Comparison of ENCODE assay signal across 8 mouse cellular contexts in genomic region chr11:12038470-12038985, GRCm38 (mm10). TPM values are rescaled to one million over a fixed set of nuclear protein-coding genes. Genes with fewer than 3 reads are reported as not detected.
DNase-seq lines count a peak whose midpoint lies in the region; ATAC-seq lines count a peak whose summit lies in the region.

TSS of gene Grb10 (minus strand) at chr11:12038683.

- no peak for ATAC-seq in common myeloid progenitor, adult 5-6 weeks (replicated peaks; ENCODE audit: low read depth, poor library complexity, severe bottlenecking)
- no peak for ATAC-seq in midbrain, embryonic 16.5 days

- no peak for DNase-seq in layer of hippocampus, adult 18-20 months (ENCODE audit: low spot score in 2 of 2)
- no peak for DNase-seq in layer of hippocampus, adult 9-11 months
- no peak for DNase-seq in heart, adult 18-20 months
- no peak for DNase-seq in layer of hippocampus, postnatal 14 days (ENCODE audit: low spot score in 2 of 2)
- DNase-seq in testis, postnatal 10 days (ENCODE audit: low spot score), result no peak
- DNase-seq in urinary bladder, postnatal 10 days (ENCODE audit: low spot score), result no peak

- H3K9ac ChIP-seq in midbrain, embryonic 16.5 days (ENCODE audit: low read depth, low read length), result peak within 1 kb of the TSS; percentile 57

- 0 out of 2 replicates have a peak within 1 kb of the TSS, but pooled peaks have one; percentile 11 for H3K27ac ChIP-seq in midbrain, embryonic 16.5 days (ENCODE audit: low read length)

- 22% methylated on average over 10 of the region's 10 CpGs for WGBS in midbrain, embryonic 16.5 days

- peak within 1 kb of the TSS; percentile 47 for H3K4me3 ChIP-seq in midbrain, embryonic 16.5 days (ENCODE audit: low read depth, low read length)

- H3K4me1 ChIP-seq in midbrain, embryonic 16.5 days (ENCODE audit: control insufficient read depth, insufficient read depth, low read length), result peaks cover 7% of the 10 kb centered on the region

- peak within 1 kb of the TSS; percentile 64 for H3K4me2 ChIP-seq in midbrain, embryonic 16.5 days (ENCODE audit: low read length)

- no peaks in the 10 kb centered on the region for H3K36me3 ChIP-seq in midbrain, embryonic 16.5 days (ENCODE audit: control insufficient read depth, insufficient read depth, low read length)

- H3K27me3 ChIP-seq in midbrain, embryonic 16.5 days (ENCODE audit: control insufficient read depth, insufficient read depth, low read depth, low read length), result peaks cover 60% of the 10 kb centered on the region

- H3K9me3 ChIP-seq in midbrain, embryonic 16.5 days (replicated peaks; ENCODE audit: control insufficient read depth, low read length, poor library complexity, severe bottlenecking), result no peaks in the 10 kb centered on the region

RNA-seq across cellular contexts. Expression of gene Grb10, which starts in this region (rescaled TPM):
- 10 to 100 TPM; 27.5 to 30.9 TPM for total RNA-seq in layer of hippocampus, adult 18-20 months (2021)
- 16.7 and 20.0 TPM in 2 replicates for total RNA-seq in common myeloid progenitor, adult 5-6 weeks (2017)
- total RNA-seq in heart, adult 18-20 months (2021), result 10 to 100 TPM; 55.7 to 65.7 TPM
- 10 to 100 TPM; 29.3 to 32.3 TPM for total RNA-seq in layer of hippocampus, postnatal 14 days (2021)
- 74.6 and 92.9 TPM in 2 replicates for polyA plus RNA-seq in midbrain, embryonic 16.5 days (2015; fragmentation: Nextera tagmentation; extraction: Ambion mirVana)
